Mouse (Mus musculus) heart, embryonic 14.5 days (tissue): ENCODE results near the gene Gldc. TPM values are rescaled to one million over a fixed set of nuclear protein-coding genes. Genes with fewer than 3 reads are reported as not detected.

Source experiments
- ATAC-seq: fragments of 200-750 bp; cut with Nextera tagmentation; 2 replicates; pipeline ENCODE4 v1.8.0; 2017; ENCODE audit warnings: low read depth, moderate TSS enrichment; ENCODE audit not compliant: insufficient number of reproducible peaks, insufficient read depth, low FRiP score
- H3K27ac ChIP-seq, 2 experiments: fragments of 200-500 bp in 1 of 2; fragments of 300-500 bp in 1 of 2; sonication (generic) in 1 of 2; replicated peaks in 1 of 2; 2 replicates each; pipeline ENCODE4 v1.5.1; 2012 to 2014; ENCODE audit warnings: low read depth in 2 of 2, low read length in 2 of 2, control low read depth in 1 of 2, mild to moderate bottlenecking in 1 of 2, mixed read lengths in 1 of 2; ENCODE audit not compliant: control insufficient read depth in 1 of 2, insufficient read depth in 1 of 2
- H3K27me3 ChIP-seq: fragments of 300-500 bp; sonication (generic); 2 replicates; pipeline ENCODE4 v1.6.1; 2014; ENCODE audit warnings: mild to moderate bottlenecking, low read length, control low read depth; ENCODE audit not compliant: control insufficient read depth, insufficient read depth
- H3K36me3 ChIP-seq: fragments of 300-500 bp; sonication (generic); 2 replicates; pipeline ENCODE4 v1.6.1; 2014; ENCODE audit warnings: mild to moderate bottlenecking, control low read depth, low read length, mixed read lengths; ENCODE audit not compliant: control insufficient read depth, insufficient read depth
- H3K4me1 ChIP-seq, 2 experiments: fragments of 200-500 bp in 1 of 2; fragments of 300-500 bp in 1 of 2; sonication (generic) in 1 of 2; 2 replicates each; pipeline ENCODE4 v1.6.1; 2012 to 2014; ENCODE audit warnings: low read length in 2 of 2, control low read depth in 1 of 2, mixed read lengths in 1 of 2; ENCODE audit not compliant: control insufficient read depth in 2 of 2, insufficient read depth in 2 of 2
- H3K4me2 ChIP-seq: fragments of 300-500 bp; sonication (generic); 2 replicates; pipeline ENCODE4 v1.6.1; 2014; ENCODE audit warnings: mild to moderate bottlenecking, low read length
- H3K4me3 ChIP-seq, 2 experiments: fragments of 200-500 bp in 1 of 2; fragments of 300-500 bp in 1 of 2; sonication (generic) in 1 of 2; 2 replicates each; pipeline ENCODE4 v1.5.1; 2012 to 2014; ENCODE audit warnings: low read length in 2 of 2, mild to moderate bottlenecking in 2 of 2, control low read depth in 1 of 2, low read depth in 1 of 2, moderate library complexity in 1 of 2; ENCODE audit not compliant: control insufficient read depth in 1 of 2, insufficient read depth in 1 of 2
- H3K9ac ChIP-seq: fragments of 300-500 bp; sonication (generic); 2 replicates; pipeline ENCODE4 v1.6.1; 2014; ENCODE audit warnings: mild to moderate bottlenecking, low read length
- H3K9me3 ChIP-seq: fragments of 300-500 bp; sonication (generic); 2 replicates; pipeline ENCODE4 v1.6.1; 2016; ENCODE audit warnings: low read length, control low read depth; ENCODE audit not compliant: control insufficient read depth
- WGBS: fragments of 180-500 bp; shearing (Covaris S2); extraction: QIAGEN DNeasy Blood & Tissue Kit; methylation state at CpG from one replicate; pipeline ENCODE4 v1.1.7; 2014; 5-methylcytosine and 5-hydroxymethylcytosine counted together
- polyA plus RNA-seq: library from polyadenylated mRNA; unstranded; fragments of >200 nt; fragmentation: Nextera tagmentation; extraction: Ambion mirVana; gene quantifications from 2 replicates; pipeline ENCODE4 v1.2.1, GENCODE M21; 2014

Gldc gene
- polyA plus RNA-seq, 1 experiment from 2014 or later: 1.7 TPM

DNA sequence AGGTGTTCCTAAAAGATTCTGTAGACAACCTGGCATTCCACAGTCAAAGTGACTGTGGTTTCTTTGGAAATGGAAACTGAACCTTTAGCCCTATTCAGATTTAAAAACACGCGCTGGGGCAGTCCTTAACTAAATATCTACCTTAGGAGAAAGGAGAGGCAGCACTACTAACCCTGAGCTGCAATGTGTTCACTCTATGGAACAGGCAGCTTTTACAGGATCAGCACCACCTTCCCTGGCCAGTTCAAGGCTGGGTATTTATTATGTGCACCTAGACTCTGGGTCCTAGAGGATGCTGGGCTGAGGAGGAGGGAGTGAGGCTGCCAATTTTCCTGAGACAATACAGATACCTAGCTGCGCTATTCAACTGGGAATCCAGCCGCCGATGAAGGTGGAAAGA lies 59.6 kb downstream of the Gldc start:
- no peak for ATAC-seq
- 68% methylated on average over 5 of the region's 5 CpGs for WGBS
- Histone ChIP-seq H3K9ac (no peak overlapping the region), H3K4me3 (no peak overlapping the region), H3K36me3 (no peaks in the 10 kb centered on the region), H3K9me3 (no peaks in the 10 kb centered on the region), H3K27me3 (no peaks in the 10 kb centered on the region), H3K4me2 (no peak overlapping the region), H3K27ac (no peak overlapping the region), H3K4me1 (peaks cover 5 to 13% of the 10 kb centered on the region in 2 experiments; a peak in 3 of 4 replicates)

DNA sequence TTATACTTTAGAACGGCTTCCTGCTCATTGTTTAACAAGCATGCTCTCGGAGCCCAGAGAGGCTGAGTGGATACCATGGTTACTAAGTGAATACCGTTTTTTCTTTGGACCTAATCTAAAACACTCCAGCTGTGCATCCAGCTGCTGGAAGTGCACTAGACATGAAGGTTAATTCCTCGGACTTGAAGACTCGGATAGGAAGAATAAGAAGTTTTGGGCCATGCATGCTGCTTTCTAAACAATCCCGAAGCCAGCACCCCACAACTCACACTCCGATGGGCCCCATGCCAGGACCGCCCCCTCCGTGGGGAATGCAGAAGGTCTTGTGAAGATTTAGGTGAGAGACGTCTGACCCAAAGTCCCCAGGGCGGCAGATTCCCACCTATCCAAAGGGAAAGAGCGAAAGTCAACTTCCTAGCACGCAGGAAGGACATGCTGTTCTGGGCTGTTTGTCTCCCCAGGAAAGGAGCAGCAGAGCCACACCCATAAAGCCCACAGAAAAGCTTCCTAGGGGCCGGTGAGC lies 60.2 kb downstream of the Gldc start:
- Histone ChIP-seq H3K9ac (no peak overlapping the region), H3K27ac (no peak overlapping the region), H3K4me1 (peaks cover 5 to 13% of the 10 kb centered on the region in 2 experiments; a peak in 3 of 4 replicates), H3K4me2 (no peak overlapping the region), H3K4me3 (no peak overlapping the region), H3K36me3 (no peaks in the 10 kb centered on the region), H3K27me3 (no peaks in the 10 kb centered on the region), H3K9me3 (no peaks in the 10 kb centered on the region)
- 57% methylated on average over 14 of the region's 14 CpGs for WGBS
- ATAC-seq: no peak; the same call in 1 of the 2 replicates

DNA sequence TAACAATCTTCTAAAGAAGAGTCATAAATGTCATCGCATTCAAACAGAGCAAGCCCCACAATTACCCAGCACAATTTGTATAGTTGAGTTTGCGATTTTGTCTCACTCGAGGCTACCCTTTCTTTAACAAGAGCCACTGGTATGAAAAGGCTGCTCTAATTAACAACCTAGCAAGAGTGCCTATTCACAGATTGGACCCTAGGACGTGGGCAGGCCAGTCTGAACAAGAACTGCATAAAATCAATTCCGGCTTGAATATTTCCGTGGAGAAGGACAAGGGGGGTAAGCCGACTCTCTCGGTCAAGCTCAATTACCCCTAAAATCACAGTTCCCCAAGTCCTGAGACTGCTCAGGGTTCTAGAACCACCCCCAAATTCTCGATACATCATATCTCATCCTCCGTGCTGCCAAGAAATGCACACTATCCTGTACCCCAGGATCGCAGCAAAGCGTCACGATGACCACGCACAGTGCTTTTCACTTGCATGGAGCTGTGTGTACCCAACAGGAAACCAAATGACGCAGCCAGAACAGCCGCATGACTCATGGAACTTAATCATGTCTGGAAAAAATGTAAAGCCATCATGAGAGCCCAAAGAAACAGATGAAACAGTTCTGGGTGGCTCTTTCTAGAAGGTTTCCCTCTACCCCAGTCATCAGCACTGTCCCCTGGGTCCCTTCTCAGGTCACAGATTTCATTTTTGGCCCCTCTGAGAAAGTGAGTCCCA lies 62.1 kb downstream of the Gldc start:
- ATAC-seq: no peak
- no peaks in the 10 kb centered on the region for H3K36me3 ChIP-seq
- H3K27me3 ChIP-seq: no peaks in the 10 kb centered on the region
- H3K9ac ChIP-seq: no peak overlapping the region
- no peak overlapping the region for H3K27ac ChIP-seq
- WGBS: 88% methylated on average over 16 of the region's 16 CpGs
- H3K4me1 ChIP-seq: peaks cover 2 to 10% of the 10 kb centered on the region in 2 experiments; a peak in 3 of 4 replicates
- no peaks in the 10 kb centered on the region for H3K9me3 ChIP-seq
- H3K4me2 ChIP-seq: no peak overlapping the region
- H3K4me3 ChIP-seq: no peak overlapping the region

DNA sequence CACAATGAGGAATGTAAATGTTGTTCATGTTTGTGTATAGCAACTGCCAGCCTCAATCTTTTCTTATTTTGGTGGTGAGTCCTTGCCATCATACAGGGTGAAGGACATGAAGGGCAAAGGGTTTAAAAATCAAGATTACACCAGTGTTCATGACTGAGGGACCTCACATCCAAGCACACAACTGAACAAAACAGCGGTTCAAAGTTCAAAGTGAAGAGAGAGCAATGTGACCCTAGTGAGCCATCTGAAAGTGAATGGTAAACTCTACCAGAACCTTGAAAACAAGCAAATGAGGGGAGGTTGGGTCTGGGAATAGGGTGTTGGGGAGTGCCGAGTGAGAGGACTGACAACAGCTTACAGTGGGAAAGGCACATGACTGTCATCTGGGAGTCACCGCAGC lies 63.8 kb downstream of the Gldc start:
- Histone ChIP-seq H3K4me1 (no peaks in the 10 kb centered on the region; a peak in 2 of 4 replicates), H3K4me3 (no peak overlapping the region), H3K9me3 (no peaks in the 10 kb centered on the region), H3K36me3 (no peaks in the 10 kb centered on the region), H3K27me3 (no peaks in the 10 kb centered on the region), H3K27ac (no peak overlapping the region), H3K4me2 (no peak overlapping the region), H3K9ac (no peak overlapping the region)
- WGBS: 84% methylated on average over 3 of the region's 3 CpGs
- no peak for ATAC-seq

DNA sequence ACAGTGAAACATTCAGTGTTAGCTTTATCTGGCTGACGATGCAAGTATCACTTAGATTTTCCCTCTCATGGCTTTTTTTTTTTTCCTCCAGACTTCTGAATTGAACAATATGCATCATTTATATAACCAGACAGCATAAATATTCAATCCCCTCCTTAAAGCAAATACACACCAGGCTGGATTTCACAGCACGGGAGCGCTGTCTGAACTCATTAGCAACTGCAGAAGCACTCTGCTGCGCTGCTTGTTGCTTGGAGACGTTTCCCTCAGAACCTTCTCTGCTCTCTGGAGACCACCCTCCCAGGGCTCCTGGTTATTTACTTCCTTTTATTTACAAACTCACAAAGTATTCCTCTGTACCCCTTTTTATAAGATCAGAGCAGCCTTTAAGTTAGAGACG lies 66.1 kb downstream of the Gldc start:
- Histone ChIP-seq H3K27ac (no peak overlapping the region), H3K36me3 (no peaks in the 10 kb centered on the region)
- ATAC-seq: no peak

DNA sequence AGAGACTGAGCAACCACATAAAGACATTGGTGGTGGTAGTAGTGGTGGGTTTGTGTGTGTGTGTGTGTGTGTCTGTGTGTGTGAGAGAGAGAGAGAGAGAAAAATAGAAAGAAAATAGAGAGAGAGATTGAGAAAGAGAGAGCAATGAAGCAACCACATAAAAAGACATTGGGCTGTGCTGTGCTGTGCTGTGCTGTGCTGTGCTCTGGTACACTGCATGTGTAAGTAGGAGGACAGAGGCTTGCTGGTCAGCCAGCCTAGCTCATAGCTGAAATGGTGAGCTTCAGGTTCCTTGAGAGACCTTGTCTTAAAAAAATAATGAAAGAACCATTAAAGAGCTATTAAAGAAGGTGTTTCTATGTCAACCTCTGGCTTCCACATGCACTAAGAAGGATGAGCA lies 66.6 kb downstream of the Gldc start:
- Histone ChIP-seq H3K4me3 (no peak overlapping the region), H3K36me3 (no peaks in the 10 kb centered on the region), H3K4me1 (no peaks in the 10 kb centered on the region), H3K9ac (no peak overlapping the region), H3K9me3 (no peaks in the 10 kb centered on the region), H3K4me2 (no peak overlapping the region), H3K27ac (no peak overlapping the region), H3K27me3 (no peaks in the 10 kb centered on the region)
- no peak for ATAC-seq

More for the DNA sequence above, 66.1 kb downstream of the Gldc start:
- Histone ChIP-seq H3K4me3 (no peak overlapping the region), H3K27me3 (no peaks in the 10 kb centered on the region), H3K9ac (no peak overlapping the region), H3K4me2 (no peak overlapping the region), H3K9me3 (no peaks in the 10 kb centered on the region), H3K4me1 (no peaks in the 10 kb centered on the region)
- WGBS: 83% methylated on average over 6 of the region's 6 CpGs

DNA sequence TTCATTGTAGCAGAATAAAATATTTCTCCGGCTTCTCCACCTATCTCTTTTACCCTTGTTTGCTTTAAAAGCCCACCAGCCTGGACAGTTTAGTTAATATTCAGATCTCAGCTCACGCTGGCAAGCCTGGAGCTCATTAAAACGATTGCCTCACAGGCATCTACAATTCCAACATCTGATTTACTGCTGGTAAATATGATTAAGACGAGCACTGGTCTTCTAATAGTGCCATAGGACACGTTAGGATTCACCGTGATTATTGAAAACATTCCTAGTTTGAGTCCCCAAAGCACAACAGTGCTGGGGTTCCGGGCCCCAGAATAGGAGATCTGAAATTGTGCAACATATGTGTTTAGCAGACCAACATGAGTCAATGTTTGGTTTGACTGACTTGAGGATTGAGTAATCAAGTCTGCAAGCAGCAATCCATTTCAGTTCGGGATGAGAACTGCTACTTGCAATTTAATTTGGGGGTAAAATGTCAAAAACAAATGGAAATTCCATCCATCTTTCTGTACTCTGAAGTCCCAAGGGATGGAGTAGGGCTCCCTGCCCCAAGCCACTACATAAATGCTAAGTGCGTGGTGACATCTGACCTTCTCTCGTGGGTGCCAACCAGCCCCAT lies 67.9 kb downstream of the Gldc start:
- Histone ChIP-seq H3K9ac (no peak overlapping the region), H3K27me3 (no peaks in the 10 kb centered on the region), H3K27ac (no peak overlapping the region), H3K4me1 (no peaks in the 10 kb centered on the region), H3K9me3 (no peaks in the 10 kb centered on the region), H3K4me3 (no peak overlapping the region), H3K4me2 (no peak overlapping the region), H3K36me3 (no peaks in the 10 kb centered on the region)
- ATAC-seq: no peak
- WGBS: 85% methylated on average over 10 of the region's 10 CpGs
